Mouse (Mus musculus) midbrain, embryonic 16.5 days (tissue): ENCODE results near the gene Ndufaf2. TPM values are rescaled to one million over a fixed set of nuclear protein-coding genes. Genes with fewer than 3 reads are reported as not detected.

ENCODE experiments used
- ATAC-seq: fragments of 200-750 bp; cut with Nextera tagmentation; 2 replicates; pipeline ENCODE4 v1.8.0; 2017; ENCODE audit warnings: moderate TSS enrichment
- H3K27ac ChIP-seq: fragments of 300-500 bp; sonication (generic); 2 replicates; pipeline ENCODE4 v1.5.1; 2014; ENCODE audit warnings: mild to moderate bottlenecking, low read length, mixed read lengths
- H3K27me3 ChIP-seq: fragments of 300-500 bp; sonication (generic); 2 replicates; pipeline ENCODE4 v1.6.1; 2014; ENCODE audit warnings: low read depth, low read length, mixed read lengths; ENCODE audit not compliant: control insufficient read depth, insufficient read depth
- H3K36me3 ChIP-seq: fragments of 300-500 bp; sonication (generic); 2 replicates; pipeline ENCODE4 v1.6.1; 2014; ENCODE audit warnings: mild to moderate bottlenecking, low read length, moderate library complexity, mixed read lengths; ENCODE audit not compliant: control insufficient read depth, insufficient read depth
- H3K4me1 ChIP-seq: fragments of 300-500 bp; sonication (generic); 2 replicates; pipeline ENCODE4 v1.6.1; 2014; ENCODE audit warnings: mild to moderate bottlenecking, low read length, mixed read lengths; ENCODE audit not compliant: control insufficient read depth, insufficient read depth
- H3K4me2 ChIP-seq: fragments of 300-500 bp; sonication (generic); 2 replicates; pipeline ENCODE4 v1.6.1; 2014; ENCODE audit warnings: mild to moderate bottlenecking, low read length, mixed read lengths
- H3K4me3 ChIP-seq: fragments of 300-500 bp; sonication (generic); 2 replicates; pipeline ENCODE4 v1.5.1; 2014; ENCODE audit warnings: low read depth, mild to moderate bottlenecking, low read length, moderate library complexity, mixed read lengths
- H3K9ac ChIP-seq: fragments of 300-500 bp; sonication (generic); 2 replicates; pipeline ENCODE4 v1.6.1; 2014; ENCODE audit warnings: low read depth, low read length, mixed read lengths
- H3K9me3 ChIP-seq: fragments of 300-500 bp; sonication (generic); replicated peaks from 2 replicates; pipeline ENCODE4 v1.6.1; 2014; ENCODE audit warnings: mild to moderate bottlenecking, low read length, mixed read lengths; ENCODE audit not compliant: control insufficient read depth, poor library complexity, severe bottlenecking
- WGBS: fragments of 180-500 bp; shearing (Covaris S2); extraction: QIAGEN DNeasy Blood & Tissue Kit; methylation state at CpG from one replicate; pipeline ENCODE4 v1.1.7; 2014; 5-methylcytosine and 5-hydroxymethylcytosine counted together
- polyA plus RNA-seq: library from polyadenylated mRNA; unstranded; fragments of >200 nt; fragmentation: Nextera tagmentation; extraction: Ambion mirVana; gene quantifications from 2 replicates; pipeline ENCODE4 v1.2.1, GENCODE M21; 2015

The Ndufaf2 gene
- polyA plus RNA-seq, 1 experiment from 2014 or later: 68.5 TPM

DNA sequence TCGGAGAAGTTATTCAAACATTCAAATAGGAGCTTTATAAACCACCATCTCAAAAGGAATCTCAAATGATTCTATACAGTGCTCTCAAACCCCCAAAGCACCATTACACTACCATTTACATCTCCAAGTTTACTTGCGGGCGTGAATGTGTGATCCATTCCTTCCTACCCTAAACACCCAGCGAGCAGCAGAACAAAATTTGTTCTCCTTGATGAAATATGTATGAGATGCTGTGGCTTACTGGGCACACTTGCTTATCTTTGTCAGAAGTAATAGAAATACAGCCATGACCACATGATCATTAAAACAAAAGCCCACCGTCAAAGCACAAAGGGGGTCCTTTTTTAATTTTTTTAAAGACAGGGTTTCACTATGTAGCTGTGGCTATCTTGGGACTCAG is 44.9 kb downstream of the Ndufaf2 start:
- WGBS: 77% methylated on average over 5 of the region's 5 CpGs
- no peak for ATAC-seq
- H3K27ac ChIP-seq: no peak overlapping the region
- H3K9ac ChIP-seq: no peak overlapping the region
- no peaks in the 10 kb centered on the region for H3K27me3 ChIP-seq
- H3K9me3 ChIP-seq: no peaks in the 10 kb centered on the region
- no peaks in the 10 kb centered on the region for H3K36me3 ChIP-seq
- H3K4me3 ChIP-seq: no peak overlapping the region
- no peak overlapping the region for H3K4me2 ChIP-seq
- H3K4me1 ChIP-seq: 0 out of 2 replicates have a peak, but pooled peaks cover 2% of the 10 kb centered on the region

DNA sequence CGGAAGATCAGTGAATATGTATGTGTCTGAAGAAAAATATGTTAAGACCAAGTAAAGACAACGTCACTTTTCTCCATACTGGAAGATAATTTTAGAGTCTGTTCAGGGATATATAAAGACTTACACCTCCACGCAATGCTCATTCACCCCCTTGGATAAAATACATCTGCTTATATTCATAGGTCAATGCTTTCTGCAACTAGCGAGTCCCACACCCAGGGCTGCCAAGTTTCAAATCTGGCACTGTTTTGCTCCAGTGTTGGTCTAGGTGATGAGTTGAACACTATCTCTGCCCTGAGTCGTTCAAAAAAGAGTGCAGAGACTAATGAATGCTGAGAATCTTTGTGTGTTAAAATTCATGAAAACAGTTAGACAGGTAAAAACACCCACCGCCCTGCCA is 47.5 kb downstream of the Ndufaf2 start:
- H3K36me3 ChIP-seq: no peaks in the 10 kb centered on the region
- no peak overlapping the region for H3K4me2 ChIP-seq
- no peaks in the 10 kb centered on the region for H3K9me3 ChIP-seq
- H3K4me1 ChIP-seq: 0 out of 2 replicates have a peak, but pooled peaks cover 2% of the 10 kb centered on the region
- no peak for ATAC-seq
- H3K27me3 ChIP-seq: no peaks in the 10 kb centered on the region
- 94% methylated on average over 6 of the region's 6 CpGs for WGBS
- H3K27ac ChIP-seq: no peak overlapping the region
- H3K4me3 ChIP-seq: no peak overlapping the region
- no peak overlapping the region for H3K9ac ChIP-seq

DNA sequence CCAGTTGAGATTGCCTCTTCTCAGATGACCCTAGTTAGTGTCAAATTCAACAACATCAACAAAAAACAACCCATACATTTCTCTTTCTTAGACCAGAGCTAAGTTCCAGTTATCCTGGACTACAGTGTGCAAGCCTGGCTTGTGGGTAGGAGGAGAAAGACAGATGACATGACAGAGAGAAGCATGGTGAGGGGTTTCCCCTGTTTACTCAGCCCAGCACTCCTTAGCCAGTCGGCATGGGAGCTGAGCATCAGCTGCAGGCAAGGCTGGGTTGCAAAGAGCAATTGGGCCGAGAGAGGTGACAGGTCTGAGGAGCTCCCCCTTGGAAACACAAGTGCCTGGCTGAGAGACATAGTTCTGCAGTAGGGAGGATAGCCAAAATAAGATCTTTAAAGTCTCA is 57.7 kb downstream of the Ndufaf2 start:
- no peaks in the 10 kb centered on the region for H3K27me3 ChIP-seq
- H3K27ac ChIP-seq: no peak overlapping the region
- ATAC-seq: no peak
- WGBS: 43% methylated on average over 2 of the region's 2 CpGs
- no peak overlapping the region for H3K4me2 ChIP-seq
- no peak overlapping the region for H3K9ac ChIP-seq
- H3K9me3 ChIP-seq: no peaks in the 10 kb centered on the region
- H3K36me3 ChIP-seq: no peaks in the 10 kb centered on the region
- no peaks in the 10 kb centered on the region for H3K4me1 ChIP-seq
- H3K4me3 ChIP-seq: no peak overlapping the region

DNA sequence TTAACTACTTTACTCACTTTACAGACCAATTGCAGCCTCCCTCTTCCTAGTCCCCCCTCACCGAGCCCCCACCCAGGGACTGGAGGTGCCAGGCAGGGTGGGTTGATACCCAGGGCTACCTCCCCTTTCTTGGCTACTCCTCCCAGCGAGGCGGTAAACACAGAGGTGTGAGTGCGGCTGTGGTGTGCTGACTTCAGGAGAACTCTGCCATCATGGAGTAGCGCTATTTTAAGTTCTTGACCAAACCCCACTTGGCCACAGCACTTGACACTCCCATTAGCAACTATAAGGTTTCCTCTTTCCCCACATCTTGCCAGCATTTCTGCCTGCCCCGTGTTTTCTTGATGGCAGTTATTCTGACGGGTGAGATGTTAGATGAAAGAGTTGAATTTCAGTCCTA is 62.0 kb downstream of the Ndufaf2 start:
- H3K4me2 ChIP-seq: no peak overlapping the region
- WGBS: 93% methylated on average over 7 of the region's 7 CpGs

DNA sequence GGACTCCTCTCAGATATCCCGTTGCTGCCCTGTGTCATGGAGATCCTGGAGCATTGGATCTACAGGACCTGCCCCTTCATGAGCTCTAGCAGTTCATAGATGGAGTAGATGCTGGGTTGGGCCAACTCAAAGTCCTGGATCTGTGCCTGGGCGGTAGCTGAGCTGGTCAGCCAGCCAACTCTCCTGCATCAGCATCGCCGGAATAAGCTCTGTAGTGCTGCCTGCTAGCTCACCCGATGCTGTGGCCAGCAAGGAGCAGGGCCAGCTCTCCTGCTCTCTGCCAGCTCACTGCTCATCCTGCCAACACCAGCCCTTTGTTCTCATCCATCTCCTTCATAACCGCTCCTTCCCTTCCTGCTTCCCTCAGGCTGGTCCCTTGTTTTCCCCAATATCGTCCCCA is 62.8 kb downstream of the Ndufaf2 start:
- 82% methylated on average over 7 of the region's 7 CpGs for WGBS

More for the DNA sequence above, 62.0 kb downstream of the Ndufaf2 start:
- Histone ChIP-seq H3K36me3 (no peaks in the 10 kb centered on the region), H3K9ac (no peak overlapping the region), H3K9me3 (no peaks in the 10 kb centered on the region), H3K27me3 (no peaks in the 10 kb centered on the region), H3K27ac (no peak overlapping the region), H3K4me1 (no peaks in the 10 kb centered on the region), H3K4me3 (no peak overlapping the region)
- no peak for ATAC-seq

DNA sequence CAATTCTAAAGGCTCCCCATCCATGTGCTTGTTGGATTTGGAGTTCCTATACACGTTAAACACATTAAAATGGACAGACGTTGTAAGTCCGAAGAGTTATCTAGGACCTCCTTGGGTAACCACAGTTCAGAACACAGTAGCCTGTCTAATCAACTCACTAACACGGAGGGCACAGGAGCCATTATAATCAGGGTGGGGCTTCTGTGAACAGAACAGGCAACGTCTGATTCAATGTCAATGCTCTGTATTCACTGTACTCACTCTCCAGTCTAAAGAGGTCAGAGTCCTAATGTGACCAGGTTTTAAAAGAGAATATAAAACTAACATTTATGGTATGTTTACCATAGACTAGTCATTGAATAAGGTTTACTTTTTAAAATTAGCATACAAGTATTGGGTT is 63.7 kb downstream of the Ndufaf2 start:
- Histone ChIP-seq H3K27me3 (no peaks in the 10 kb centered on the region), H3K4me2 (no peak overlapping the region), H3K4me3 (no peak overlapping the region), H3K9ac (no peak overlapping the region), H3K9me3 (no peaks in the 10 kb centered on the region), H3K4me1 (no peaks in the 10 kb centered on the region), H3K27ac (no peak overlapping the region), H3K36me3 (no peaks in the 10 kb centered on the region)
- no peak for ATAC-seq
- 96% methylated on average over 5 of the region's 5 CpGs for WGBS

More for the DNA sequence above, 62.8 kb downstream of the Ndufaf2 start:
- Histone ChIP-seq H3K4me1 (no peaks in the 10 kb centered on the region), H3K4me3 (no peak overlapping the region), H3K27me3 (no peaks in the 10 kb centered on the region), H3K9me3 (no peaks in the 10 kb centered on the region), H3K9ac (no peak overlapping the region), H3K36me3 (no peaks in the 10 kb centered on the region), H3K4me2 (no peak overlapping the region), H3K27ac (no peak overlapping the region)
- ATAC-seq: no peak

DNA sequence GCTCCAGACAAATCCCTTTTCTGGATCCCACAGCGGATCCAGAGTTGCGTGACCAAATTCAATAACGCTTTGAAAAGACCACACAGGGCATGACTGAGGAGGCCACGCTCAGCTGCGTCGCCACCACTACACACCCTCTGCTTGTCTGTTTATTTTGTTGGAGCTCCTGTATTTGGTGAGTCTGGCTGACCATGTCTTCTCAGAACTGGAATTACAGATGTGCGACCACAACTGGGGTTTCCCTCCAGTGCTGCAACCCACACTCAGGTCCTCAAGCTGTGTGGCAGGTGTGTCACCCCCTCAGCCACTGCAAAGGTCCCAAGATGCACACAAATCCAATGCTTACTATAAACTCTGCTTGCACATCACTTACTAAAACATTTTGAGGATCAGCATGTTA is 66.1 kb downstream of the Ndufaf2 start:
- WGBS: 87% methylated on average over 7 of the region's 7 CpGs
- no peak overlapping the region for H3K27ac ChIP-seq
- ATAC-seq: no peak
- no peak overlapping the region for H3K4me3 ChIP-seq
- no peaks in the 10 kb centered on the region for H3K36me3 ChIP-seq
- no peaks in the 10 kb centered on the region for H3K27me3 ChIP-seq
- H3K4me1 ChIP-seq: peaks cover 2% of the 10 kb centered on the region; the same call in 1 of the 2 replicates
- no peak overlapping the region for H3K9ac ChIP-seq
- no peak overlapping the region for H3K4me2 ChIP-seq
- no peaks in the 10 kb centered on the region for H3K9me3 ChIP-seq

DNA sequence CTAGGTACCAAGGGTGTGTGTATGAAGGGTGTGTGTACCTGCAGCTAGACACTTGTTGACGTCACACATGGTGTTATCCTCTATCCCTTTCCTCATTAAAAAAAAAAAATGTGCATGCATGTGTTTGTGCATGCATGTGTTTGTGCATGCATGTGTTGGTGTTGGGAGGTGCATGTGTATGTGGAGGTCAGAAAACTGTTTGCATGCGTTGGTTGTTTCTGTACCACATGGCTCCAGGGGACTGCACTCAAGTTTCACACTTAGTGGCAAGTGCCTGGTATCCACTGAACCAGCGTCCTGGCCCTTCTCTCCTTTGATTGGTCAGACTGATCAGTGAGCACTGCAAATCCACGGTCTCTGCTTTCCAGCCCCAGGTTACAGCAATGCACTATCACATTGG is 71.7 kb downstream of the Ndufaf2 start:
- Histone ChIP-seq H3K36me3 (no peaks in the 10 kb centered on the region), H3K4me3 (no peak overlapping the region), H3K9me3 (no peaks in the 10 kb centered on the region), H3K27me3 (no peaks in the 10 kb centered on the region), H3K27ac (no peak overlapping the region), H3K9ac (no peak overlapping the region), H3K4me2 (no peak overlapping the region), H3K4me1 (peaks cover 2% of the 10 kb centered on the region; the same call in 1 of the 2 replicates)
- no peak for ATAC-seq
- 75% methylated on average over 4 of the region's 4 CpGs for WGBS

DNA sequence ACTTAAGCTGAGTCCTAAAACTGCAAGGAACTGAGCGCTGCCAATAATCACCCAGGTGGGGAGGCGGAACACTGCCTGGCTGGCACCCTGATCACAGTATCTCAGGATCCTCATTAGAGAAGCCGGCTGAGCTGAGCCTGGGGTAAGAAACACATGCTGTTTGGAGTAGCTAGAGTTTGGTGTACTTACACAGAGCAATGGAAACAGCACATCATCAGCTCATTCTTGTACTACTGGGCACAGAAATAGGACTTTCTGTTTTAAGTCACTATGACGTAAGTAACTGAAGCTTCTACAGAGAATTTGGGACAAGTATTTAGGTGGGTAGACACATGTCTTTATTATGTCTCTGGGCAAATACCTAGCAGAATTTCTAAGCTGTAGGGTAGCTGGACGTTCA is 72.4 kb downstream of the Ndufaf2 start:
- no peak overlapping the region for H3K4me3 ChIP-seq
- peaks cover 2% of the 10 kb centered on the region; the same call in 1 of the 2 replicates for H3K4me1 ChIP-seq
- ATAC-seq: no peak
- no peaks in the 10 kb centered on the region for H3K36me3 ChIP-seq
- H3K4me2 ChIP-seq: no peak overlapping the region
- no peak overlapping the region for H3K27ac ChIP-seq
- H3K9me3 ChIP-seq: no peaks in the 10 kb centered on the region
- 87% methylated on average over 5 of the region's 5 CpGs for WGBS
- no peak overlapping the region for H3K9ac ChIP-seq
- no peaks in the 10 kb centered on the region for H3K27me3 ChIP-seq
